Mouse (Mus musculus): ENCODE measurements around the gene Ube2q2. TPM values are rescaled to one million over a fixed set of nuclear protein-coding genes. Genes with fewer than 3 reads are reported as not detected.

The Ube2q2 gene
- polyA plus RNA-seq, 1 experiment from 2014 or later = 49.8 TPM

GRCm38 (mm10) chr9:55151096-55151495, 2.4 kb downstream of the Ube2q2 start:
- Histone ChIP-seq H3K36me3 (replicated peaks; ENCODE audit: control insufficient read depth, insufficient read depth) (no peaks in the 10 kb centered on the region), H3K4me1 (replicated peaks; ENCODE audit: control insufficient read depth, insufficient read depth, low read length) (peaks cover 23% of the 10 kb centered on the region), H3K27me3 (ENCODE audit: control insufficient read depth, insufficient read depth, low read length) (no peaks in the 10 kb centered on the region), H3K27ac (no peak overlapping the region), H3K4me2 (replicated peaks) (peak overlapping the region; percentile 92), H3K4me3 (replicated peaks; ENCODE audit: low read length) (peak overlapping the region; percentile 94; the same call in 1 of the 2 replicates), H3K9me3 (ENCODE audit: control insufficient read depth, low read length) (no peaks in the 10 kb centered on the region), H3K9ac (no peak overlapping the region)
- DNase-seq (ENCODE audit: low spot score) (no peak), ATAC-seq (ENCODE audit: low FRiP score) (no peak)

GRCm38 (mm10) chr9:55152935-55153334, 4.3 kb downstream of the Ube2q2 start:
- Histone ChIP-seq H3K27ac (no peak overlapping the region), H3K27me3 (ENCODE audit: control insufficient read depth, insufficient read depth, low read length) (no peaks in the 10 kb centered on the region), H3K9ac (no peak overlapping the region), H3K4me3 (replicated peaks; ENCODE audit: low read length) (no peak overlapping the region), H3K4me1 (replicated peaks; ENCODE audit: control insufficient read depth, insufficient read depth, low read length) (peaks cover 23% of the 10 kb centered on the region), H3K36me3 (replicated peaks; ENCODE audit: control insufficient read depth, insufficient read depth) (no peaks in the 10 kb centered on the region), H3K4me2 (replicated peaks) (no peak overlapping the region), H3K9me3 (ENCODE audit: control insufficient read depth, low read length) (no peaks in the 10 kb centered on the region)
- DNase-seq (ENCODE audit: low spot score) (no peak), ATAC-seq (ENCODE audit: low FRiP score) (no peak)
- 82% methylated on average over 5 of the region's 5 CpGs for WGBS

GRCm38 (mm10) chr9:55170655-55171412, 22.2 kb downstream of the Ube2q2 start:
- no peak for ATAC-seq (ENCODE audit: low FRiP score)
- WGBS = 91% methylated on average over 7 of the region's 7 CpGs
- H3K27ac ChIP-seq = no peak overlapping the region
- no peak for DNase-seq (ENCODE audit: low spot score)
- H3K9me3 ChIP-seq (ENCODE audit: control insufficient read depth, low read length) = no peaks in the 10 kb centered on the region
- no peak overlapping the region for H3K4me2 ChIP-seq (replicated peaks)
- H3K36me3 ChIP-seq (replicated peaks; ENCODE audit: control insufficient read depth, insufficient read depth) = 0 out of 2 replicates have a peak, but pooled peaks cover 10% of the 10 kb centered on the region
- H3K9ac ChIP-seq = no peak overlapping the region
- no peak overlapping the region for H3K4me3 ChIP-seq (replicated peaks; ENCODE audit: low read length)
- H3K4me1 ChIP-seq (replicated peaks; ENCODE audit: control insufficient read depth, insufficient read depth, low read length) = no peaks in the 10 kb centered on the region
- no peaks in the 10 kb centered on the region for H3K27me3 ChIP-seq (ENCODE audit: control insufficient read depth, insufficient read depth, low read length)

GRCm38 (mm10) chr9:55172195-55172685, 23.6 kb downstream of the Ube2q2 start:
- H3K36me3 ChIP-seq (replicated peaks; ENCODE audit: control insufficient read depth, insufficient read depth) = 0 out of 2 replicates have a peak, but pooled peaks cover 10% of the 10 kb centered on the region
- 100% methylated on average over 1 of the region's 1 CpGs for WGBS
- H3K27ac ChIP-seq = no peak overlapping the region
- ATAC-seq (ENCODE audit: low FRiP score) (no peak), DNase-seq (ENCODE audit: low spot score) (no peak)
- no peak overlapping the region for H3K9ac ChIP-seq
- H3K27me3 ChIP-seq (ENCODE audit: control insufficient read depth, insufficient read depth, low read length) = no peaks in the 10 kb centered on the region
- no peak overlapping the region for H3K4me3 ChIP-seq (replicated peaks; ENCODE audit: low read length)
- no peak overlapping the region for H3K4me2 ChIP-seq (replicated peaks)
- no peaks in the 10 kb centered on the region for H3K9me3 ChIP-seq (ENCODE audit: control insufficient read depth, low read length)
- H3K4me1 ChIP-seq (replicated peaks; ENCODE audit: control insufficient read depth, insufficient read depth, low read length) = no peaks in the 10 kb centered on the region

- Histone ChIP-seq H3K4me2 (replicated peaks) (no peak overlapping the region), H3K27ac (no peak overlapping the region), H3K9me3 (ENCODE audit: control insufficient read depth, low read length) (no peaks in the 10 kb centered on the region), H3K4me1 (replicated peaks; ENCODE audit: control insufficient read depth, insufficient read depth, low read length) (no peaks in the 10 kb centered on the region), H3K9ac (no peak overlapping the region), H3K4me3 (replicated peaks; ENCODE audit: low read length) (no peak overlapping the region), H3K36me3 (replicated peaks; ENCODE audit: control insufficient read depth, insufficient read depth) (no peaks in the 10 kb centered on the region; the same call in 1 of the 2 replicates), H3K27me3 (ENCODE audit: control insufficient read depth, insufficient read depth, low read length) (no peaks in the 10 kb centered on the region)
- 80% methylated on average over 2 of the region's 2 CpGs for WGBS
- no peak for DNase-seq (ENCODE audit: low spot score)
- no peak for ATAC-seq (ENCODE audit: low FRiP score)
Observed at GRCm38 (mm10) chr9:55174235-55174634, 25.6 kb downstream of the Ube2q2 start.

GRCm38 (mm10) chr9:55195876-55196275, 47.2 kb downstream of the Ube2q2 start:
- no peak for DNase-seq (ENCODE audit: low spot score)
- H3K4me3 ChIP-seq (replicated peaks; ENCODE audit: low read length) = no peak overlapping the region
- no peak overlapping the region for H3K9ac ChIP-seq
- no peak for ATAC-seq (ENCODE audit: low FRiP score)
- peaks cover 26% of the 10 kb centered on the region for H3K36me3 ChIP-seq (replicated peaks; ENCODE audit: control insufficient read depth, insufficient read depth)
- no peaks in the 10 kb centered on the region for H3K27me3 ChIP-seq (ENCODE audit: control insufficient read depth, insufficient read depth, low read length)
- no peaks in the 10 kb centered on the region for H3K4me1 ChIP-seq (replicated peaks; ENCODE audit: control insufficient read depth, insufficient read depth, low read length)
- no peak overlapping the region for H3K4me2 ChIP-seq (replicated peaks)
- H3K27ac ChIP-seq = no peak overlapping the region
- WGBS = 97% methylated on average over 3 of the region's 3 CpGs
- H3K9me3 ChIP-seq (ENCODE audit: control insufficient read depth, low read length) = no peaks in the 10 kb centered on the region

GRCm38 (mm10) chr9:55198260-55198659, 49.6 kb downstream of the Ube2q2 start:
- Histone ChIP-seq H3K36me3 (replicated peaks; ENCODE audit: control insufficient read depth, insufficient read depth) (peaks cover 16% of the 10 kb centered on the region), H3K27ac (no peak overlapping the region), H3K9me3 (ENCODE audit: control insufficient read depth, low read length) (no peaks in the 10 kb centered on the region), H3K4me2 (replicated peaks) (no peak overlapping the region), H3K27me3 (ENCODE audit: control insufficient read depth, insufficient read depth, low read length) (no peaks in the 10 kb centered on the region), H3K4me1 (replicated peaks; ENCODE audit: control insufficient read depth, insufficient read depth, low read length) (no peaks in the 10 kb centered on the region), H3K4me3 (replicated peaks; ENCODE audit: low read length) (no peak overlapping the region), H3K9ac (no peak overlapping the region)
- 90% methylated on average over 1 of the region's 1 CpGs for WGBS
- DNase-seq (ENCODE audit: low spot score) (no peak), ATAC-seq (ENCODE audit: low FRiP score) (no peak)

GRCm38 (mm10) chr9:55199348-55199747, 50.7 kb downstream of the Ube2q2 start:
- Histone ChIP-seq H3K4me2 (replicated peaks) (no peak overlapping the region), H3K9ac (no peak overlapping the region), H3K36me3 (replicated peaks; ENCODE audit: control insufficient read depth, insufficient read depth) (peaks cover 14% of the 10 kb centered on the region), H3K27ac (no peak overlapping the region), H3K9me3 (ENCODE audit: control insufficient read depth, low read length) (no peaks in the 10 kb centered on the region), H3K4me3 (replicated peaks; ENCODE audit: low read length) (no peak overlapping the region), H3K27me3 (ENCODE audit: control insufficient read depth, insufficient read depth, low read length) (no peaks in the 10 kb centered on the region), H3K4me1 (replicated peaks; ENCODE audit: control insufficient read depth, insufficient read depth, low read length) (no peaks in the 10 kb centered on the region)
- ATAC-seq (ENCODE audit: low FRiP score) = no peak
- DNase-seq (ENCODE audit: low spot score) = no peak
- WGBS = 73% methylated on average over 2 of the region's 2 CpGs

GRCm38 (mm10) chr9:55208458-55208789, 59.8 kb downstream of the Ube2q2 start:
- Histone ChIP-seq H3K4me3 (replicated peaks; ENCODE audit: low read length) (peak overlapping the region; percentile 70), H3K27me3 (ENCODE audit: control insufficient read depth, insufficient read depth, low read length) (no peaks in the 10 kb centered on the region), H3K9ac (peak overlapping the region; percentile 80), H3K4me1 (replicated peaks; ENCODE audit: control insufficient read depth, insufficient read depth, low read length) (peaks cover 20% of the 10 kb centered on the region), H3K36me3 (replicated peaks; ENCODE audit: control insufficient read depth, insufficient read depth) (peaks cover 17% of the 10 kb centered on the region), H3K27ac (peak overlapping the region; percentile 79), H3K4me2 (replicated peaks) (peak overlapping the region; percentile 60), H3K9me3 (ENCODE audit: control insufficient read depth, low read length) (no peaks in the 10 kb centered on the region)
- peak; percentile 49; the same call in 1 of the 2 replicates for ATAC-seq (ENCODE audit: low FRiP score)
- 0% methylated on average over 2 of the region's 2 CpGs for WGBS
- DNase-seq (ENCODE audit: low spot score) = no peak
